Mouse (Mus musculus) right cerebral cortex, adult 18-20 months (tissue): ENCODE data around the gene Ppp1r27.
"Not testable (repeated sequence)": the region's sequence is repeated elsewhere in the genome, so short reads cannot be mapped to it uniquely, and the experiment has no call there.

ENCODE experiments used
- DNase-seq: peaks from one replicate; pipeline ENCODE4 v3.0.0; 2022; ENCODE audit warnings: mixed read lengths

Gene Ppp1r27

DNA sequence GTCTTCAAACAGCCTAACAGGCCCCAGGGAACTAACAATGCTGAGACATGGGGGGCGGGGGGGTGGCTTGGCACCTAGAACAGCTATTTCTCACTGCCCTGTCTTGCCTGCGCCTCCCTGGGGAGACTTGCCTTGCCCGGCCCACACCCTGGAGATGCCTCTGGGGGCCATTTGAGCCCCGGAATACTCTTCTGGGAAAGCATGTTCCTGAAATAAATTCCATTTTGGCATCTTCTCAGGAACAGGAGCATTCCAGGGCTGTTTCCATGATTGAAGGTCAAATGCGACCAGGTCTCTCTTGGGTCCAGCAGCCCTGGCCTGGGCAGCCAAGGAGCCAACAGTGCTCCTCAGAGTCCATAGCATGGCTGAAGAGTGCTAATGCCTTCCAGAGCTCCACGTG is 8.6 kb downstream of the Ppp1r27 start:
- DNase-seq = no peak

DNA sequence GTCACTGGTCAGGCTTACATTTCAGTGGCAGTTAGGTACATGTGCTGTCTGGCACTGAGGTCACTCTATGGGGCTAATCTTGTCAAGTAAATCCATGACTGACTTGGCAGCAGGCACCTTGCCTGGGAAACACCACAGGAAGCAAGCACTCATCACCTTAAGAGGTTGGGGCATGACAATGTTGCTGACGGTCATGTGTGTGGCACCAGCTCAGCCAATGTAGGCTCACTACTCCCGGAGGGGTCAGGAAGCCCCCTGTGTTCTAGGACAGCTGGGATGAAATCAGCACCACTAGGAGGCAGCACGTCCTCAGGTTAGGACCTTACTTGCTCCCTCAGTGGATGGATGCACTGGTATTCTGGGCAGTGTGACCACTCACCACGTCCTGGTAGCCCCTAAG is 9.0 kb downstream of the Ppp1r27 start:
- no peak for DNase-seq

DNA sequence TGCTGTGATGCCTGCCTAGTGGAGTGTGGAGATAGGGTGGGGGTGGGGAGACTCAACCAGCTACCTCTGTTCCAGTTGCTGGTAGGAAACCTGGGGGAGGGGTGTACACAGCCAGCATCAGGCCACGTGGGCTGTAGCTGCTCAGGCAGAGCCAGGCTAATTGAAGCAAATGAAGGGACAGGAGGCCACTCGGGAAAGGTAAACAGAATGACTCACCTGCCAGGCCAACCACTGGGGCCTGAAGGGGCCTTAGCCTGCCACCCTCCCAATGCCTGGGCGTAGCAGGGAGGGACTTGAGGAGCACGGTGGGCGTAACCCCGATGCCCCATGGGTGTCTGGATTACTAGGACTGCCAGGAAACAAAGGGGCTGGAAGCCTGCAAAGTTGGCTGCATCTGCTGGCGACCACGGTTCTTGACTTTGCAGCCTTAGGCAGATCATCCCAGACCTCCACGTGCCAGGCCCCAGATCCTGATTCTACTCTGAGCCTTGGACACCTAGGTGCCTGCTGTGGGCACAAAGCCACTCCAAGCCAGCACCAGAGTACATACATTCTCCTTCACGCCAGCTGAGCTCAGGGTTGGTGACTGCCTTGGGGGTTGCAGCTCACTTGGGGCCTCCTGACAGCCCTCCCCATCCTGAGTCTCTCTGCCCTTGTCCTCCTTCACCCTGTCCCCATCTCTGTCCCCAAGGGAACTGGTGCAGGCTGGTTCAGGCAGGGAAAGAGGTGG is 11.5 kb downstream of the Ppp1r27 start:
- no peak for DNase-seq

DNA sequence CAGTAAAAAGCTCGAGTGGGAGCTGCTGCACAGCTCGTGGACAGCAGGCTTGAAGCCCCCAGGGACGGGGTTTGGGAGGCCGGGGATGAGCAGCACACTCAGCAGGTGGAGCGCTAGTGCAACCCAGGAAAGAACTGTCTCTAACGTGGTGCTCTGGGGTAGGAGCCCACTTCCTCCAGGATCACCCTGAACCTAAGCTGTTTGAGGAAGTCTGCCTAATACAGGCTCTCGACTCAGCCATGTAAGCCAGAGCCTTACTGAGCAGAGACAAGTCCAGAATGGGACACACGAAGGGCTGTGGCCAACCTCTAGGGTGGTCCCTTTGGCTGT is 12.0 kb downstream of the Ppp1r27 start:
- no peak for DNase-seq

DNA sequence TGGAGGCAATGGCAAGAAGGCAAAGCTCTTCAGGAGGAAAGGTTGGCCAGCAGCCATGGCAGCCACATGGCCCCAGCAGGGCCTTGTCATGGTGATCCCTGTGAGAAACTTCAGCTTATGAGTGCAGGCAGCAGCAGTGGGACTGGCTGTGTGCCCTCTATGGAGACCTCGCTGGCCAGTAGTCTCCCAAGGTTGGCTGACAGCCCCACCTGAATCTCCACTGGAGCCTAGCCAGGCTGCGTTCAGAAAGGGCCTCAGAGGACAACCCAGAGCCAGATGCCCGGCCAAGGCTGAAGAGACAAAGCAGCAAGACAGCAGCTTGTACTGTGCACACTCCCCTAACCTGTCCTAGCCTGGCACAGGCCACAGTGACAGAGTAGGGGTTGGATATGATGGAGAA is 12.4 kb downstream of the Ppp1r27 start:
- no peak for DNase-seq

DNA sequence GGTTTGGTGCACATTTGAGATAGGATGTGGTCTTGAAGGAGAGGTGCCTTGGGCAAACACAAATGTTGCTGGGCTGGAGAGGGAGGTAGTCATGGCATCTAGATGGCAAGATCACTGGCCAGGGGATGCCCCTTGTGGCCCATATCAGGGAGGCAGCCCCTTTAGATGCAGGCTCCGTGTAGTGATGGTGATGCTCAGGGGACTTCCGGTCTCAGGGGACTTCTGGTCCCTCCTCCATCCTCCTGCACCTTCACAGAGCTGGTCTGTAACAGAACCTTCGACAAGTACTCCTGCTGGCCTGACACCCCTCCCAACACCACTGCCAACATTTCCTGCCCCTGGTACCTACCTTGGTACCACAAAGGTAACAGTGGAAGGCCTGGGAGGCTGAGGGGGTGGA is 15.1 kb downstream of the Ppp1r27 start:
- no peak for DNase-seq

DNA sequence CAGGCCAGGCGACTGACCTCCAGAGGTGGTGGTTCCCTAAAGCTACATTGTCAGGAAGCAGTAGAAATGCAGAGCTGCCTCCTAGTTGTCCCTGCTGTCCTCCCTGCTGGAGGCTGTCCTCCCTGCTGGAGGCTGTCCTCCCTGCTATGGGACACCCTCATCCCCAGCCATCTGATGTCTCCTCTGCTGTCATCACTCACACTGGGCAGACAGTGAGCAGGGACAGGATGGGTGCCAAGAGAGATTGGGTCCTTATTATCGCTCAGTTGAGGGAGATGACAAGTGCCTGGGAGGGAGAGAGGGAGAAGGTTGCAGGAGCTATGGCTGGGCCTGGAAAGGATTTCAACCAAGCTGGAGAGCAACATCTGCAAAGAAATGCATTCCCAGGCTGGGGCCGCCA is 15.8 kb downstream of the Ppp1r27 start:
- DNase-seq = no peak

DNA sequence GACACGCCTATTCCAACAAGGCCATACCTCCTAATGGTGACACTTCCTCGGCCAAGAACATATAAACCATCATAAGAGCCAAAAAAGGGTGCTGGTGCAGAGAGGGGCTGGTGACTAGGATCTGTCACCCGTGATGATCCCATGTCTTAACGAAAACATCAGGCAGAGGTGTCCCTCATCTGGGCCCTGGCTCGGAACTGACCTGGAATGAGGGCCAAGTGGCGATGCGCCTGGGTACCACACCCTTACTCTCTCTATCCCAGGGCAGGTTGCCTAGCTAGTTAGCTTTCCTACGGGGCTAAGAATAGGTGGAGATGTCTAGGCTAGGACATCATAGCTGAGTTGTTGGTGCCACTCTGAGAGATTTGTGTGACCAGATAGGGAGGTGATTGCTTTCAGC is 16.8 kb downstream of the Ppp1r27 start:
- DNase-seq = no peak

DNA sequence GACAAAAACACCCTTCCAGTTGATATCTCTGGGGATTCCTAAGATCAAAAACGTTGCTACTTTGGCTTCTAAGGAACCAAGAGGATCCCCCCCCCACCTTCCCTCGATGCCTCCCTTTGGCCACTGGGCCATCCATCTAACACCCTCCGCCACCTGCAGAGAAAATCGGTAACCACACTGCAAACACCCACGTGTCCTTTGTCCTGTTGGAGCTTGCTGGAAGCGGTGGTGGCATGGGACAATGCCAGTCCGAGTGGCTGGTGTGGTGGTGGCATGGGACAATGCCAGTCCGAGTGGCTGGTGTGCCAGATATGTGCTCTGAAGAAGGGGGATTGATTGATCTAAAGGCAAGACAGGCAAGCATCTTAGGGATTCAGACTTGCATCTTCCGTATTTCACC is 19.3 kb downstream of the Ppp1r27 start:
- DNase-seq = no peak

DNA sequence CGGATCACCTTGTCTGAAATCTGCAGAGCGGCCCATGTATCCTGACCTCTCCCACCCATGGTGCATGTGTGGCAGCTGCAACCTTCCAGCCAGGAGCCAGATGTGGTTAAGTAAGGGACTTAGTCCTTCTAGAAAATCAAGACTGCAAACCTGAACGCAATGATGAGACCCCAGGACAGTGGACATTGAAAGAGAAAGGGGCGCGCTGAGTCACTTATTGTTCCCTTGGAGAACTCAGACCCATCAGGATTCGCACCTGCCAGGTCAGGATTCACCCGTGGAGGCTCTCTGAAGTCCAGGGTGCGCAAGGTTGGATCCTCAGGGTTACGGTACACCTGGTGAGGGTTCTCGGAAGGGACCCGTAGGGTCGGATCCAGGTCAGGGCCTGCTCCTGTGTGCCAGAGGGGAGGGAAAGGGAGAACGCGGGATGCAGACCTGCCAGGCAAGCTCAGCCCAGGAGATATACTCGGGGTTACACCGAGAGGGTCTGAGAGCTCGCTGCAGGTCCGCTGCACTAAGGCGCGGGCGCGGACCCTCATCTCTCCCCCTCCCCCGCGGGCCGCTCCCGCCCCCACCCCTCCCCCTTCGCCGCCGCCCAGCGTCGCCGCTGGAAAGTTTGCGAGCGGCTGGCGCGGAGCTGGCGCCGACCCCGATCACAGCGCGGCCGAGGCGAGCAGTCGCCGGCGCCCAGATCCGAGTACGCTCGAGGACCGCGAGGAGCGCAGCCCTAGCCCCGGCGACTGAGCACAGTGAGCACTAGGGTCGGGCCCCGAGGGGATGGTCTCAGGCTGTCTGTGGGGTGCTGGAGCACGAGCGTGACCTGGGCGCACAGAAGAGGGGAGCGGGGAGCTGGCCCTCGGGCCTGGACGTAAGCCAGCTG is 20.6 kb downstream of the Ppp1r27 start, which contains the start of gene Gcgr:
TSS of gene Gcgr (plus strand) at position 615 of the 880 bp plus-strand sequence.
- no peak for DNase-seq

DNA sequence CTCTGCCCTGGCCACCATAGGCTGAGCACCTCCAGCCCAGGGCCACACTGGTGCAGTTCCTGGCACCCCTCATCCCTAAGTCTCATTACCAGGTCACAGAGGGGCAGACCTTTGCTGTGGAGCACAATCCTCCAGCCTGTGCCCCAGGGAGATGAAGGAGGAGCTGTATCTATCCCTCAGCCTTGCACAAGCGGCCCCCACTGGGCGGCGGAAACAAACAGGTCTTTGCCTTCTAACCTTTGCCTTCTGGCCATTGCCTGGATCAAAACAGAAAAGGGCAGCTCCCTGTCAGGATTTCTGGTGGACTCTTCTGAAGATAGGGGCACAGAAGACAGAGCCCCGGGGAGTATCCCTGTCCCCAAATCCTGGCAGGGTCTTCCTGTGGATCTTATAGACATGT is 22.0 kb downstream of the Ppp1r27 start:
- no peak for DNase-seq

DNA sequence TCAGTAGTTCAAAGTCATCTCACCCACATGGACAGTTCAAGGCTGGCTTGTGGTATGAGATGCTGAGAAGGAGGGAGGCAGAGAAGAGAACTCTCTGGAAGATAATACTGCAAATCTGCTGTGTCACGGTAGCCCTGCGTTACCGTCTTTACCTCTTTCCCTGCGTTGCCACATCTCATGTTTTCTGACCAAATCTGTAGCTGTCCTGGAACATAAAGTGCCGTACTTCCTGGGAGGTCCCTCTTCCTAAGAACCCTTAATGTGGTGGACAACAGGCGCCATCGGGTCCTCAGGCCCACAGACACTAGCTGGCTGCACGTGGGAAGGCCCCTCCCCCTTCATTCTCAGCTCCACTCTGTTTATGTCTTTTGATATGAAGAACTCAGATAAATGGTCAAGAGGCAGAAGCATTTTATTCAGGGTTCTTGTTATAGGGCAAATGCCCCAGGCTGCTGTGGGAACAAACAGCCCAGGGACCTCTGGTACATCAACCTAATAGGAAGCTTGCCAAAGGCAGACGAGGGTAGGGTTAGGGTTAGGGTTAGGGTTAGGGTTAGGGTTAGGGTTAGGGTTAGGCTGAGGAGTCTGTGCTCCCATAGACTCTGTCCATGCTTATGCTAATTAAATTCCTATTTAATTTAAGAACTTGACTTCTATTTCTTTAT is 23.1 kb downstream of the Ppp1r27 start:
- no peak for DNase-seq

DNA sequence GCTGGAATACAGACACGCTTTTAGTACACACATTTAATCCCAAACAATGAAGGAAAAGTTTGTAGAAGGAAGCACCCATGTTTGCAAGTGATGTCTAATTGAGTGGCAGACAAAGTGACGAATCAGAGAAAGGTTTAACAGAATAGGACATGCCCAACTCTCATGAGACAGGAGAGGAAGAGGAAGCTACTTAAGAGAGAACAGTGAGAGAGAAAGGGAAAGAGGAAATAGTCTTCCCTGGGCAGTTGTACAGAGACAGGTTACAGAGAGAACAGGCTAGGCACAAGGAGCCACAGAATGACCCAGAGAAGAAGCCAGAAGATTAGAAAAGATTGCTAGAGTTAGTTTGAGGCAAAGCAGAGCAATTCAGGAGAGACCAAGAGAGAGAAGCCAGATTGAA is 25.0 kb downstream of the Ppp1r27 start:
- DNase-seq = no peak

DNA sequence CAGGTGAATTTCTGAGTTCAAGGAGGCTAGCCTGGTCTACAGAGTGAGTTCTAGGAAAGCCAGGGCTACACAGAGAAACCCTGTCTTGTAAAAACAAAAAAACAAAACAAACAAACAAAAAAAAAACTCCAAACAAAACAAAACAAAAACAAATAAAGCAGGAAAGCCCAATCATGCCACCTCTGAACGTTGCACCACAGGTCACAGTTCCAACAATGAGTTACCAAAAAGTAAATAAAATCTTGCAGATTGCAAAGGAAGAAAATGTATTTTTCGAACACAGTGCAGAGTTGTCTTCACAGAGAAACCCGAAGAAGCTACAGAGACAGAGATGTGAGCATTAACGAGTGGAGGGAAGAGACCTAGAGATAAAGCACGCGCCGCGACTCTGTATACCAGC is 28.4 kb downstream of the Ppp1r27 start:
- no peak for DNase-seq

DNA sequence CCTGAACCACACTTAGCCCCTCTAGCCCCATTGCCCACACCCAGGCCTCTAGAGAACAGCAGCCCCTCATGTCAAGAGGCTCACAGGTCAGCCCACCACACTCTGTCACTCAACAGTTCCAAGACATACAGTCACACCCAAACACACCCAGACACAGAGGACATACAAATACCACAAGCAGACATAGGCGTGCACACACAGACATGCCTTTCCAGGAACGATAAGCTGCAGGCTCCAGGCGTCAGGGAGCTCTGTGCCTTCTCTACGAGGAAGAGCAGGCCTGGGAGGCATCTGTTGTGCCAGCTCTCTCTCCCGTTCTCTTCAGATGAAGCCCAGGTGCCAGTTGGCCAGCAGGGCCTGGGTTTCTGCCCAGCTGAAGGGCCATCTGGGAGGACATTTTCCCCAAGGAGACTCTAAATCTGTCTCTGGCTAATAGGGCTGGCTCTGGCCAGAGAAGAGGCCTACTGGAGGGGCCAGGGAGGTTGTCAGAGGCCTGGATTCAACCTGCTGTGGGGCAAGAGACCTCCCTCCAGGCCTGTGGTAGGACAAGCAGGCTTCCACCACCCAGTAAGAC is 29.9 kb downstream of the Ppp1r27 start:
- DNase-seq = no peak

DNA sequence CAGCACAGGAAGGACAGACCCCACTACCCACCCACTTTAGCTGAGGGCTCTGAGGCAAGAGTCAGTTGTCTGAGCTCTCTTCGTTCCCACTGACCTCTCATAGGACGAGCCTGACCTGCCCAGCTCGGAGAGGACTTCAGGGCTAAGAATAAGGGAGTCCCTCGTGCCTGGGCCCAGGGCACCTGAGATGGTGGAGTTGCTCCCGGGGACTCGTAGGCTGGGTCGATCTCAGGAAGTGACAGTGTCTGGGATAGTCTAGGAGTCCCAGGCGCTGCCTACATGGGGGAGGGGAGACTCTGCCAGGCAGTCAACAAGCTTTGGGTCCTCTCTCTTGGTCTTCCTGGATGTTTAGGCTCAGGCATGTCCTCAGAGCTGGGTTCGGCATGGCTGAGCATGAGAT is 30.4 kb downstream of the Ppp1r27 start:
- no peak for DNase-seq

DNA sequence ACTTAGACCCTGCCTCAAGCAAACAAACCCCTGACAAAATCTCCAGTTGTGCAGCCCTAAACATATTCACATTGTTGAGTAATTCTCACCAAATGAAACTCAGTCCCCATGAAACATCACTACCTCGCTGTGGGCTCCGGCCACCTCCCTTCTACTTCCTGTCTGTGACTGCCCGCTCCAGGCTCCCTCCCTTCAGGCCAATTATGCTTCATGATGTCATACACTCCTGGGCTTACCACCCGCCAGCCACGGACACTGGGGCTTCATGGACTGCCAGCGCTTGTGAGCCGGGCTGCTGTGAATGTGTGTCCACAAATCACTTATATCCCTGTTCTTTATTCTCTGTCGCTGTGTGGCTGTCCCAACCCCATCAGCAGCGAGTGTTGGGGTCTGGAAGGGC is 31.2 kb downstream of the Ppp1r27 start:
- DNase-seq = no peak

DNA sequence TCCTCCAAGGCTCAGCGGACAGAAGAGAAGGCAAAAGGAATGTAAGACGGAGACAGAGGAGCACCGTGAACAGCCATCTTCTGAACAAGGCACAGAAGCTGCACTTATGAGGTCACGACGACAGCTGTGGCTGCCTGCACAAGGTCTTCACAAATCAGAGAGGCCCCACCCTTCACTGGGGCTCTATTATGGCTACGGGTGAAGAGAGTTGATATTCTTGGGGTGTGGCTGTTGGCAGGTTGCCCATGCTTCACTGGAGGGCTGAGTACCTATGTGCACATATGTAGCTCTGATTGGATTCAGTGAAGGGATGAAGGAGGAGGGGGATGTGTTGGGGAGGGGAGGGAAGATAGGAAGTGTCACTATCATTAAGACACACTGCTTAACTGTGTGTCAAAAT is 32.4 kb downstream of the Ppp1r27 start:
- DNase-seq = no peak

DNA sequence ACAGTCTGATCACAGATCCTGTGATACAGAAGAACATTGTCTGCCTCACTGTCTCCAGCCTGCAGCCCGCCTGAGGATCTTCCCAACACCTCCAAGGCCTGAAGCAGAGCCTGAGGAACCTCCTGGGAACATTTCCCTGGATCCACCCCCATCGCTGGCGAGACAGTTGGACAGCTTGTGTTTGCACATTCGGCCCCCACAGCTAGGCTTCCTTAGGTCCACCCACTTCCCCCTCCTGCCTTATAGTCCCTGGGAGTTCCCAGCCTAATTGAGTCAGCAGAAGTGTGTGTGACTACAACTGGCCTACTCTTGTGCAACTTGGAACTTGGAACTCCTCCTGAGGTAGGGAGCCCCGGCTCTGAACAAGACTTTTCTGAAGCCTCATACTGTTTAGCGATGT is 32.9 kb downstream of the Ppp1r27 start:
- DNase-seq = peak; percentile 90

DNA sequence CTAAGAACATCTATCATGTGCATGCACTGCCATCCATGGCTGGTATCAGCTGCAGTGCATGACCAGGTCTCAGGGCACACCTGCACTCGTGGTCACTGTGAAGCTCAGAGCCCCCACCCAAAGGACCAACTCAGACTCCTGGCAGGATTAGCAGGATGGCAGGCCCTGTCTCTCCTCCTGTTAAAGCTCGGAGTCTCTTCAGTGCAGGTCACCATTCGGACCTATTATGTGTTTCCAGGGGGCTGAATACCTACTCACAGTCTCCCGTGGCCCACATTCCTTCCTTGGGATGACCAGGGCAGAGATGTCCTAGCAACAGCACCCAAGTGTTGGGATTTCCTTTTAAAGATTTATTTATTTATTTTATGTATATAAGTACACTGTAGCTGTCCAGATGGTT is 33.8 kb downstream of the Ppp1r27 start:
- no peak for DNase-seq

DNA sequence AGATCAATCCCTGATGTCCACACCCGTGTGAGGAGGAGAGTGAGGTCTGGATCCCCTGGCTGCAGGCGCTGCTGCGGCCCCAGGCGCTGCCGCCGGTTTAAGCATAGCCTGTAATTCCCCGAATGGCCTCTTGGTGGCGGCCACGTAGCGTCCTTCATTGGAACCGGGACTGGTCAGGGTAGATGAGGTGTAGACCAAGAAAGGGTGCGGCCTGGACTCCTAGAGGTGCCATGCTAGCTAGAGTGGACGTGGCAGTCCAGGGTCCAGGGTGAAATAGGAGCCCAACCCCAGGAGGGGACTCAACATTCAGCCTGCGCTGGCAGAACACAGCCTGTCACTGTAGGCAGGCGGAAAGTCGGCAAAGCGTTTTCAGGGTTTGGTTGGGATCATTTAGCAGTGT is 35.3 kb downstream of the Ppp1r27 start:
- DNase-seq = peak; percentile 81

DNA sequence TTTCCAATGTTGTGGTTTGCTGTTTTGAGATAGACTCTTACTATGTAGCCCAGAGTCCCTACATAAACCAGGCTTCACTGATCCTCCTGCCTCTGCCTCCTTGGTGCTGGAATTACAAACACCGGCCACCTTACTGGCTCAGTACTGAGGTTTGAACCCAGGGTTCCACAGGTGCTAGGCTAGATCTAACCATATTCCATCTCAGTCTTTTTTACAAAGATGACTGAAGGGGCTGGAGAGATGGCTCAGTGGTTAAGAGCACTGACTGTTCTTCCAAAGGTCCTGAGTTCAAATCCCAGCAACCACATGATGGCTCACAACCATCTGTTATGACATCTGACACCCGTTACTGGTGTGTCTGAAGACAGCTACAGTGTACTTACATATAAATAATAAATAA is 36.7 kb downstream of the Ppp1r27 start:
- DNase-seq = not testable (repeated sequence)

DNA sequence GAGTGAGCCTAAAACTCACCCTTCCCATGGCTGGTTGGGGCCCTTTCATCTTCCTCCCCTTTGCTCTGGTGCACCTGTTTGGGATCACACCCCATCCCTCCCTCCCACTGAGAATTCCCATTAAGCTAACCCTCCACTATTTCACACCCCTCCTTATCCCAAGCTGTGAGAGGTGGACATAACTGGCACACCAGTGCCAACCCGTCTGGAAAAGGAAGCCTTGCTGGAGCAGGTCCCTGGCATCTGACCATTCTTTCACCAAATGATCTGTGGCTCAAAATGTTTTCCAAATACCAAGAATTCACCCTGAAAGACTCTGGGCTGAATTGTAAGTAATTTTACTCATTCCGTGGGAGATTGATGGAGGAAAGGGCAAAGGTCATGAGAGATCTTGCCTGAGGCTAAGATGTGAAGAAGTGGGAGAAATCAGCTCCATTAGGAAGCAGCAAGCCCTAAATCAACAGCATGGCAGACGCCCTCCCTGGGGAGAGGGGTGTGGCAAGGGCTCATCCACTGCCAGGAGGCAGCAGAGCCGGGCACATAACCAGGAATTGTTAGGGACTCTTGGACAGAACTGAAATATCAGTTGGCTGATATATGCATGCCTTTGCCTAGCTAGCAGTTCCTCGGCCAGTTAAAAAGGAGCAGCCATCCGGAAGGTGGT is 38.0 kb downstream of the Ppp1r27 start:
- no peak for DNase-seq
